Mouse (Mus musculus) embryonic facial prominence, embryonic 10.5 days (tissue): Measurements from ENCODE around the gene Sf3a2. TPM values are rescaled to one million over a fixed set of nuclear protein-coding genes. Genes with fewer than 3 reads are reported as not detected.

Experiments
- DNase-seq: peaks from one replicate; pipeline ENCODE4 v3.0.0-alpha.2; 2017; ENCODE audit warnings: low spot score
- H3K27ac ChIP-seq: fragments of 300-500 bp; sonication (generic); replicated peaks from 2 replicates; pipeline ENCODE4 v1.5.1; 2016; ENCODE audit warnings: mild to moderate bottlenecking
- H3K27me3 ChIP-seq: fragments of 300-500 bp; sonication (generic); replicated peaks from 2 replicates; pipeline ENCODE4 v1.6.1; 2016; ENCODE audit warnings: low read depth, mild to moderate bottlenecking; ENCODE audit not compliant: poor library complexity, severe bottlenecking
- H3K36me3 ChIP-seq: fragments of 300-500 bp; sonication (generic); replicated peaks from 2 replicates; pipeline ENCODE4 v1.6.1; 2016; ENCODE audit warnings: mild to moderate bottlenecking, moderate library complexity
- H3K4me1 ChIP-seq: fragments of 300-500 bp; sonication (generic); 2 replicates; pipeline ENCODE4 v1.6.1; 2016
- H3K4me3 ChIP-seq: fragments of 300-500 bp; sonication (generic); 2 replicates; pipeline ENCODE4 v1.5.1; 2016; ENCODE audit warnings: mild to moderate bottlenecking, moderate library complexity
- H3K9me3 ChIP-seq: fragments of 300-500 bp; sonication (generic); 2 replicates; pipeline ENCODE4 v1.6.1; 2016; ENCODE audit warnings: mild to moderate bottlenecking
- WGBS: fragments of 180-500 bp; shearing (Covaris S2); methylation state at CpG from one replicate; pipeline ENCODE4 v1.1.7; 2016; 5-methylcytosine and 5-hydroxymethylcytosine counted together
- polyA plus RNA-seq: library from polyadenylated mRNA; unstranded; fragments of >200 nt; fragmentation: Nextera tagmentation; extraction: Ambion mirVana; gene quantifications from 2 replicates; pipeline ENCODE4 v1.2.1, GENCODE M21; 2016

Gene Sf3a2
- polyA plus RNA-seq, 1 experiment from 2014 or later, result 114 TPM

DNA sequence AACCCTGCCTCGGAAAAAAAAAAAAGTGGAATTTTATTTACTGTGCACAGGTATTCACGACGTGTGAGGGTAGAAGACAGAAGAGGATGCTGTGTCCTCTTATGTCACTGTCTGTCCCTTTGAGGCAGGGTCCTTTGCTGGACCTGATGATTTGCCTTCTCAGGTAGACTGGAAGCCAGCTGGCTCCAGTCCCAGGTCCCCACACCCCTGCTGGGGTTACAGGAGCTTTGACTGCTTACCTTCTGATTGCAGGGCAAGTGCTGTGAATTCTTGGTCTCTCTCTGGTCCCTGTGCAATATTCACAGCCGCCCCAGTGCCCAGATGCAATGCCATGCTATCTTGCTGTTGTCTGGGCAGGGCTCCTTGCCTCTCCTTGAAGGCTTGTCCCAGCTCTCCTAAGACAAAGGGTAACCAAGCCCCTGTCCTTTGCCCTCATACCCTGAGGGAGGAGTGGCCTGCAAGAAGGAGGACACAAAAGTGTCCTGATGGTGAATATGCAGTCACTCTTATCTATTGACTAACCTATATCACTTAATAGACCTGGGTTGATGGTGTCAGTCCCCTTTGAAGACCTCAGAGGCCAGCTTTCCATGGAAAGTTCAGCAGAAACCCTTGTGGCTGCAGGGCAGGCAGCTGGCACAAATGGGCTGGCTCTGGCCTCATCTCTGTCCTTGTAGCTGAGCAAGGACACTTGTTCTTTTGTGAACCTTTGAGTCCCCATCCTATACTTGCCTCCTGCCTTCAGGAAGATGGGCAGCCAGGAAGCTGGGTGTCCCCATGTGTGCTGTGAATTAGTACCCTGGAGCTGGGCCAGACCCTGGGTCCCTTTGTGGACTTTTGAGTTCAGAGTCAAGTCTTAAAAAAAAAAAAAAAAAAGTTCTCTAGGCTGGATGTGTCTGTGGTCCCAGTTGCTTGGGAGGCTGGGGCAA, 37.1 kb upstream of the Sf3a2 start:
- H3K4me1 ChIP-seq, result peaks cover 55% of the 10 kb centered on the region
- DNase-seq, result no peak
- no peak overlapping the region for H3K4me3 ChIP-seq
- WGBS, result 83% methylated on average over 4 of the region's 4 CpGs
- no peaks in the 10 kb centered on the region for H3K27me3 ChIP-seq
- no peak overlapping the region for H3K27ac ChIP-seq
- H3K36me3 ChIP-seq, result peaks cover 34% of the 10 kb centered on the region
- H3K9me3 ChIP-seq, result no peaks in the 10 kb centered on the region

DNA sequence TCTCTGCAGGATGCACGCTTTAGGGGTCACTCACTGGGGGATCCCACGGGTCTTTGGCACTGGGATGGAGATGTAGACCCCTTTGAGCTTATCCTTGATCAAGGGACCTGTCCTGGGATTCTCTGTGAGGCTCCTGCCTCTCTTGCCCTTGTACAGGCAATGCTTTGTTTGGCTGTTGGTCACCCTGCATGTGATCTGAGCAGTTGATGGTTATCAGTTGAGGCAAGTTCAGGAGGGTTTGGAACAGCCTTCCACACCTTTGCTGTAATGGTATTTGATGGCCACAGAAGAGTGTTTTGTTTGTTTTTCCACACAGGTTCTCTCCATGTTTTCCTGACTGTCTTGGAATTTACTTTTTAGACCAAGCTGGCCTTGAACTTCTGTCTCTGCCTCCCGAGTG, 36.2 kb upstream of the Sf3a2 start:
- no peaks in the 10 kb centered on the region for H3K9me3 ChIP-seq
- no peaks in the 10 kb centered on the region for H3K27me3 ChIP-seq
- no peak for DNase-seq
- H3K36me3 ChIP-seq, result peaks cover 43% of the 10 kb centered on the region
- H3K4me3 ChIP-seq, result no peak overlapping the region
- peaks cover 55% of the 10 kb centered on the region for H3K4me1 ChIP-seq
- 77% methylated on average over 3 of the region's 3 CpGs for WGBS
- no peak overlapping the region for H3K27ac ChIP-seq

GRCm38 (mm10) chr10:80763502-80763901, 34.5 kb upstream of the Sf3a2 start:
- Histone ChIP-seq H3K9me3 (no peaks in the 10 kb centered on the region), H3K27ac (no peak overlapping the region), H3K27me3 (no peaks in the 10 kb centered on the region), H3K4me1 (peaks cover 39% of the 10 kb centered on the region), H3K4me3 (no peak overlapping the region), H3K36me3 (peaks cover 58% of the 10 kb centered on the region)
- WGBS, result 92% methylated on average over 2 of the region's 2 CpGs
- no peak for DNase-seq

GRCm38 (mm10) chr10:80765746-80766145, 32.3 kb upstream of the Sf3a2 start:
- no peak for DNase-seq
- Histone ChIP-seq H3K36me3 (peaks cover 81% of the 10 kb centered on the region), H3K9me3 (no peaks in the 10 kb centered on the region), H3K4me3 (no peak overlapping the region), H3K4me1 (peaks cover 25% of the 10 kb centered on the region), H3K27me3 (no peaks in the 10 kb centered on the region), H3K27ac (no peak overlapping the region)
- 84% methylated on average over 2 of the region's 2 CpGs for WGBS

DNA sequence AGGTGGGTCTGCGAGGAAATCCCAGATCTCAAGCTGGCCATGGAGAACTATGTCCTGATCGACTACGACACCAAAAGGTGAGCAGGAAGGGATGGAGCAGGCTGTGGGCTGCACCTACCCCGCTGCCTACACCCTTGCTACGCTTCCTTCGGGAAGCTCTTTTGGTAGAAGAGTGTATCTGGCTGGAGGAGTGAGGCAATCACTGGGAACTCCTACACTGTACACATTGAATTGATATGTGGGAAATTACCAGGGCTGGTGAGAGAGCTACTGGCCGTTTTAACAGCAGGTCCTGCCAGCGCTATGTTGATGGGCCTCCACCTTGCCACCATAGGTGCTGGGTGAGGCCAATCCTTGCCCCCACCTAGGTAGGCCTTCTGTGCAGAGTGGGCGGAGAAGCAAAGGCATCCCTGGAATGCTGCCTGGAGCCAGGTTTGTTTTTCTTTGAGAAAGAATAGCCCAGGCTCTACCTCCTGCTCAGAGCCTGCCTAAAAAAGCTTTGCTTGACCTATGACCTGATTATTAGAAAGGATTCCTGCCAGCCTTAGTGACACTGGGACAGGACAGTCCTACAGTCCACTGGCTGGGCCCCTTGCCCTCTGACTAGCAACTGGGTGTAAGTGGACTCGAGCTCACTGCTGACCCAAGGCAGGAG, 31.7 kb upstream of the Sf3a2 start:
- H3K27ac ChIP-seq, result 0 out of 2 replicates have a peak overlapping the region, but pooled peaks have one; percentile 14
- 70% methylated on average over 10 of the region's 10 CpGs for WGBS
- H3K27me3 ChIP-seq, result no peaks in the 10 kb centered on the region
- DNase-seq, result no peak
- peaks cover 20% of the 10 kb centered on the region for H3K4me1 ChIP-seq
- H3K36me3 ChIP-seq, result peaks cover 86% of the 10 kb centered on the region
- no peaks in the 10 kb centered on the region for H3K9me3 ChIP-seq
- no peak overlapping the region for H3K4me3 ChIP-seq

DNA sequence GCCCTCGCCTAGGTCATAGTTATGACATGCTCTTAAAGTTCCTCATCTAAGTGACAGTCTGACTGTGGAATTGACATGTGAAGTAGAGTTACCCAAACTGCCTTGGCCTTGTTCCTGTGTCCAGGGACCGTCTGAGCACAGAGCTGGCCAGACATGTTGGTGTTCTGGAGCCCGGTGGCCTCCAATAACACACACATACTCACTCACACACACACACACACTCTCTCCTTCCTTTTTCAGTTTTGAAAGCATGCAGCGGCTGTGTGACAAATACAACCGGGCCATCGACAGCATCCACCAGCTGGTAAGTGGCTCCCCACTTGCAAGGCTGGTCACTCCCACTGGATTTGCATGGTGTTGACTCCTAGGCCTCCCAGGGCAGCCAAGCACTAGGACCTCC, 29.6 kb upstream of the Sf3a2 start:
- H3K27ac ChIP-seq, result no peak overlapping the region
- no peak for DNase-seq
- no peaks in the 10 kb centered on the region for H3K27me3 ChIP-seq
- H3K9me3 ChIP-seq, result no peaks in the 10 kb centered on the region
- H3K4me1 ChIP-seq, result peaks cover 12% of the 10 kb centered on the region
- 90% methylated on average over 6 of the region's 6 CpGs for WGBS
- peaks cover 97% of the 10 kb centered on the region for H3K36me3 ChIP-seq
- H3K4me3 ChIP-seq, result no peak overlapping the region

DNA sequence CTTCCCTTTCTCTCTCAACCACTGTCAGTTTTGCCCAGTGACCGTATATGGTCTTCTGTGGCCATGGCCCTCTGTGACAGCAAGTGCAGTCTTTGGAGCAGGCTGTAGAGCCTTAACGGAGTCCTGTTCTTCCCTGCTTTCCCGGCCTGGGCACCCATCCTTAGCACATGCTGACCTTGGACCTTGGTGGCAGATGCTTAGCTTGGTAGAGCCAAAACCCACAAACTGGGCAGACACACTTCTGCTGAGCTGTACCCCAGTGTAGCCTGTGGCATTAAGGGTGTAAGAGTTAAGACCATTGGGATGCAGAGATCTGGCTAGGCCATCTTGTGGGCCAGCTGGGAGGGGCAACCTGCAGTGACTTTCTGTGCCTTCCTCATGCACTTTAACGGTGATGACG, 24.2 kb upstream of the Sf3a2 start:
- 89% methylated on average over 5 of the region's 5 CpGs for WGBS
- no peak for DNase-seq
- Histone ChIP-seq H3K36me3 (peaks cover 100% of the 10 kb centered on the region), H3K27ac (no peak overlapping the region), H3K4me1 (peaks cover 6% of the 10 kb centered on the region; the same call in 1 of the 2 replicates), H3K27me3 (no peaks in the 10 kb centered on the region), H3K9me3 (no peaks in the 10 kb centered on the region), H3K4me3 (peak overlapping the region; percentile 22; the same call in 1 of the 2 replicates)

DNA sequence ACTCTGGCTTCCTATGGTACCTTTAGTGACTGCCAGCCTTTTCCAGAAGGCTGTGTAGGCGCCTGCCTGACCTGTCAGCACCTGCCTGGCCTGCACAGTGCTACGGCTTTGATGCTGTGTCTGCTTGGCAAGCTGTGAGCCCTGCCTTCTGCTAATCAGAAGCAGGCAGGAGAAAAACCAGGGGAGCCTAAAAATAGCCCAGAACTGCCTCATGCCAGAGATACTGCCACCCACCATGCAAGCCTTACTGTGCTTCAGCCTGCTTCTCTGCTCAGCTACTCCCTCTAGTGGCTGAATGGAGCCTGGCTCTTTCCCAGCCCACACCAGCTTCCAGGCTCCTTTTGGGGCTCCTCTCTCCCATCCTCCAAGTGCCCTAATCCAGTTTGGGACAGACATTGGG, 23.4 kb upstream of the Sf3a2 start:
- 62% methylated on average over 2 of the region's 2 CpGs for WGBS
- peak; percentile 72 for DNase-seq
- no peaks in the 10 kb centered on the region for H3K27me3 ChIP-seq
- H3K4me1 ChIP-seq, result peaks cover 6% of the 10 kb centered on the region; the same call in 1 of the 2 replicates
- H3K27ac ChIP-seq, result no peak overlapping the region
- no peaks in the 10 kb centered on the region for H3K9me3 ChIP-seq
- peaks cover 100% of the 10 kb centered on the region for H3K36me3 ChIP-seq
- H3K4me3 ChIP-seq, result peak overlapping the region; percentile 25; the same call in 1 of the 2 replicates

DNA sequence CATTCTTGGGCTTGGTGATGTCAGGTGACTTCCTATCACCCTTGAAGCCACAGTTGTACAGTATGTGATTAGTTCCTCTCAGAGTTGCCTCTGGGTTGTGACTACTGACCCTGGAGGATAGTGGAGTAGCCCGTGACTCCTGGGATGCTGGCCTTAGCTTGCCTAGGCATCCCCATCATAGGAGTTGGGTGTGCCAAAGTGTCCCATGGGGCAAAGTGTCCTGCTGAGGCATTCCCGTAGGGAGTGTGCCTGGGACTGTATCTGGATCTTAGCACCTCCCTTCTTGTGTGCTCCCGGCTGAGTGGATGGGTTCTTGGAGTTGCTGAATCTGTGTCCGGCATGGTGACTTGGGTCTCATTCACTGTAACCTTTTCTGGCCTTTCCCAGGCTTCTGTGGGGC, 23.0 kb upstream of the Sf3a2 start:
- Histone ChIP-seq H3K4me3 (peak overlapping the region; percentile 25; the same call in 1 of the 2 replicates), H3K36me3 (peaks cover 100% of the 10 kb centered on the region), H3K27ac (no peak overlapping the region), H3K27me3 (no peaks in the 10 kb centered on the region), H3K4me1 (peaks cover 6% of the 10 kb centered on the region; the same call in 1 of the 2 replicates), H3K9me3 (no peaks in the 10 kb centered on the region)
- WGBS, result 86% methylated on average over 4 of the region's 4 CpGs
- no peak for DNase-seq

- WGBS, result 90% methylated on average over 4 of the region's 4 CpGs
- DNase-seq, result no peak
Measured at GRCm38 (mm10) chr10:80775731-80776130, 22.3 kb upstream of the Sf3a2 start.

GRCm38 (mm10) chr10:80776358-80776869, 21.6 kb upstream of the Sf3a2 start:
- no peaks in the 10 kb centered on the region for H3K9me3 ChIP-seq
- H3K27me3 ChIP-seq, result no peaks in the 10 kb centered on the region
- H3K4me1 ChIP-seq, result peaks cover 6% of the 10 kb centered on the region; the same call in 1 of the 2 replicates
- no peak for DNase-seq
- peaks cover 100% of the 10 kb centered on the region for H3K36me3 ChIP-seq
- 91% methylated on average over 6 of the region's 6 CpGs for WGBS
- no peak overlapping the region for H3K27ac ChIP-seq
- no peak overlapping the region for H3K4me3 ChIP-seq

More at GRCm38 (mm10) chr10:80775731-80776130, 22.3 kb upstream of the Sf3a2 start:
- Histone ChIP-seq H3K9me3 (no peaks in the 10 kb centered on the region), H3K36me3 (peaks cover 100% of the 10 kb centered on the region), H3K27ac (no peak overlapping the region), H3K4me1 (peaks cover 6% of the 10 kb centered on the region; the same call in 1 of the 2 replicates), H3K27me3 (no peaks in the 10 kb centered on the region), H3K4me3 (no peak overlapping the region)

- no peaks in the 10 kb centered on the region for H3K9me3 ChIP-seq
- H3K4me3 ChIP-seq, result no peak overlapping the region
- DNase-seq, result no peak
- WGBS, result 94% methylated on average over 5 of the region's 5 CpGs
- no peak overlapping the region for H3K27ac ChIP-seq
- peaks cover 6% of the 10 kb centered on the region; the same call in 1 of the 2 replicates for H3K4me1 ChIP-seq
- H3K27me3 ChIP-seq, result no peaks in the 10 kb centered on the region
- H3K36me3 ChIP-seq, result peaks cover 100% of the 10 kb centered on the region
Measured at GRCm38 (mm10) chr10:80777123-80777522, 20.9 kb upstream of the Sf3a2 start.
